Mouse (Mus musculus) gonadal fat pad, adult 2 months (tissue): ENCODE results near the gene Myh11. TPM values are rescaled to one million over a fixed set of nuclear protein-coding genes. Genes with fewer than 3 reads are reported as not detected.

Experiments used
- DNase-seq: peaks from one replicate; pipeline ENCODE4 v3.0.0-alpha.2; 2012; ENCODE audit warnings: low read depth
- polyA plus RNA-seq: library from polyadenylated mRNA; depleted of rRNA; stranded (reverse); fragments of >200 nt; gene quantifications from 2 replicates; pipeline ENCODE4 v1.2.3, GENCODE M21; 2012

Myh11 gene
- polyA plus RNA-seq, 1 experiment = 119 TPM

DNA sequence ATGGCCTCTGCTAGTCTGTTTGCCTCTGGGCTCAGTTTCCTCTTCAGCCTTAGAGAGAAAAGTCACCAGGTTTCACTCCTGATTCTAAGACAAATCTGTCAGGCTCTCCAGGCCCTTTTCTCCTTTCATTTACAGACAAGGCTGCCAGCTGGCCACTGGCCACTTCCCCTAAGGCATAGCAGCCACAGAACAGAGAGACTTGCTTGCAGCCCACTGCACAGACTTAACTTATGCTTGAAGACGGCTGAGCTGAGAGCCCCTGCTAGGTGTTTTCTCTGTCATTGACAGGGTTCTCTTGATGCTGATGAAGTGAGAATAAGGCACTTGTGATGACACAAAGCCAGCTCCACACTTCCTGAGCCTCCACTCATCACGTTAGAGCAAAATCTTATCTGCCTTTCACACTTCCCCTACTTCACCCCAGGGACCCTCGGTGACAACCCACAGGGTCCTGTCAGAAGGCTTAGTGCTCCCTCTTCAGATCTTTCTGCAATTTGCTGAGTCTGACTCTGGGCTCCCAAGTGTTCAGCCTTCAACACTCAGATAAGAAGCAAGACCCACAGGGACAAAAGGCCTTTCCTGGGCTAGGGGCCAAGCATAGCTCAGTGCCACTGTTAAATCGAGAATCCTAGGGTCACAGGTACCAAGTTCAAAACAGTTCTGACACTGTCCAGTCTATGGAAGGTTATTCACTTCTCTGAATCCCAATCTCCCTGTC lies 25.8 kb downstream of the Myh11 start:
- no peak for DNase-seq

DNA sequence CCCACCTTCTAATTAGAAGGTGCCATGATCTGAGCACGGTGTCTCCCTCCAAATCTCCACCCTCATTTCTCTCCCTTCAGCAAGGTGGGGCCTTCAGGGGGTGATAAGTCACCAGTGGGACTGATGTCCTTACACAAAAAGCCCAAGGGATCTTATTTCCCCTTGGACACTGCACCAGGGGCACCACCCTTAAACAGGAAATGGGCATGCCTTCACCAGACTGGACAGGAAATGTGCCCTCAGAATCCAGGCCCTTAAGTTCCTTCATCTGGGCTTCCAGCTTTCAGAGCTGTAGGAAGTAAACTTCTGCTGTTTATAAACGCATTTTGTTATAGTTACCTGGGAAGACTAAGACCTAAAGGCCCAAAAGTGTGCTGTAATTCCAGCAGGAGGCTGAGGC lies 26.7 kb downstream of the Myh11 start:
- no peak for DNase-seq

DNA sequence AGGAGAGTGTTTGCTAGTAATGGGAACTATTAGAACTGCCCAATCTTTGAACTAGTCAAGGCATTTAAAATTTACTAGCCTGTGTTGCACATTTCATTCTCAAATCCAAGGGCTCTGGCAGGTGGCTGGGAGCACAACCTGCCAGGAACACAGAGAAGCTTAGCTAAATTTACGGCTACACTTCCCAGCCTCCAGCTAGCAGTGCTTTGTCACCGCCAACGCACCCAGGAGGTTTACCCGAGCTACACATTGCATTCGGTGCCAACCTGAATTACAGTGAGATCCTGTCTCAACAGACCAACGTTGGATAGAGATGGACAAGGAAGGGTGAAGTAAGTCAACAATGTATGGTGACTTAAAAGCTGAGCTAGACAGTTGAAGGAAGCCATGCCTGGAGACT lies 27.9 kb downstream of the Myh11 start:
- peak; percentile 77 for DNase-seq

DNA sequence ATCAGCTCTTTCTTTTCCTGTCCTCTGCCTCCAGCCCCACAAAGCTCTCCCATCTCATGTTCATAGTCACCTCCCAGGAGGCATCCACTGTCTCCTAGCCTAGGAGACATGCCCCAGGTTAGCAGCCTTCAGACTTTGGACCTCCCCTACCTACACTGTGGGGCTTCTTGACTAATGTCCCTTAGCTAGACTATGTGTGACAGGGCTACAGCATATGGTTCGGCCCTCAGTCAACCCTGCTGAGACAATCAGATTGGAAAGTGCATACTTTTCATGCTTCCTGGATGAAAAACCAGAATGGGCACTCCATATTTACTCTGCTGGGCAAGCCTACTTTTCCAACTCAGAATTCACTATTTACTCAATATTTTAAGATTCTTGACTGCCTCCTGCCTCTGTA lies 28.8 kb downstream of the Myh11 start:
- DNase-seq = no peak

DNA sequence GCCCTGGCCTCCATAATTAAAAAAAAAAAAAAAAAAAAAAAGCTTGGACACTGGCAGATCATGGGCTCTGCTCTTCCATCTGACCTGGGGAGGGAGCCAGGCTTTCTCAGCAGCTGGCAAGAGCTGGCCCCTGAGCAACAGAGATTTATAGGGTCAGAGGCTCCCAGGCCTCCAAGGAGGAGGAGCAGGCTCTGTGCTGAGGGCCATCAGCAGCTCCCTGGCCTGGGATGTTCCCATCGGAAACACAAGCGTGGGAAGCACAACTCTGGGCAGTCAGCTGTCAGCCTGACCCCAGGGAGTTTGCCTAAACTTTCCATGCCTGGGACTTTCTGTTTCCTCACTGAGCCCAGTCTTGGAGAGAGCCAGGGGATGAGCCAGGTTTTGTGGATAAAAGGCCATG lies 32.3 kb downstream of the Myh11 start:
- no peak for DNase-seq

DNA sequence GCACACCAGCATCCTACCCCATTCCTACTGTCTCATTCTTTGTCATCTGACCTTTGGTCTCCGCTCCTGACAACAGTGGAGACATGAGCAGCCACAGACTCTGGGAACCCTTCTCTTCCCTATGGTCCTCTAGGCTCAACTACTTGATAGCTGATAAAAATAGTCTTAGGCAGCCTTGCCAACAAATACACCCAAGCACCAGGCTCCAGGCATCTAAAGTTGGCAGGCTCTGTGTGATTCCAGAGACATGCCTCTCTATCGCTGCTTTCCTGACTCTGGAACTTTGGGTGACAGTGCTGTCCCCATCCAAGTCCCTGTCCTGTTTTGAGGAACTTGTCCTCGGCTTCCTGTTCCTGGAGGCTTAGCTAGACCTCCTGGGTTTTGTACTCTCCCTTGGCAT lies 37.6 kb downstream of the Myh11 start:
- DNase-seq = no peak

DNA sequence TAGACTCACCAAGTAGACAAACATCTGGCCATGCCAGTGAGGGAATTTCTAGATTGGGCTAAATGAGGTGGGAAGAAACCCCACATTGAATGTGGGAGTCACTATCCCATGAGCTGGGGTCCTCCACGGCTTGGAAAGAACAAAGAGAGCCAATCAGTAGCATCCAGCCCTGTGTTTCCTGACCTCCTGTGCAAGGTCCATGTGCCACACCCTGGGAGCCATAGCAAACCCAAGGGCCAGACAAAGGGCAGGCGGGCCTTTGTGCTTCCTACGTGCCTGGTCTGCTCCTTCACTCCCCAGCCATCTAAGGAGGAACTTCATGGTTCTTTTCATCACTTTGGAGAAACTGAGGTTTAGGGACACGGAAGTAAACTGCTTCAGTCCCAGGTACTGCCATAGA lies 38.3 kb downstream of the Myh11 start:
- DNase-seq = no peak

DNA sequence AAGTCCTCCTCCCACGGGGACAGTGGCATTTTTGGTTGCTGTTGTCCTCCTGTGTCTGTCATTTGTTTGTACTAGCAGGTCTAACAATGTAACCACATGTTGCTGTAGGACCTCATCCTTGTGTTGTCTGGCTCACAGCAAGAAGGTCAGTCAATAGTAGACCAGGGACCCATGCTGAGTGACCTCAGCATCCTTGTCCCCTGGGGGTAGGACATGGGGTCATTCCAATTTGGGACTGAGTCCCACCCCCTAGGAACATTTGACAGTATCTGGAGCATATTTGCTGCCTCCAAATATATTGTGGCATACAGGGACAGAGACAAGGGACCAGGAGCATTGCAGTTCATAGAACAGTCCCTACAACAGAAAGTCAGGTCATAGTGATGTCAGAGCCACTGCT lies 41.3 kb downstream of the Myh11 start:
- DNase-seq = no peak

DNA sequence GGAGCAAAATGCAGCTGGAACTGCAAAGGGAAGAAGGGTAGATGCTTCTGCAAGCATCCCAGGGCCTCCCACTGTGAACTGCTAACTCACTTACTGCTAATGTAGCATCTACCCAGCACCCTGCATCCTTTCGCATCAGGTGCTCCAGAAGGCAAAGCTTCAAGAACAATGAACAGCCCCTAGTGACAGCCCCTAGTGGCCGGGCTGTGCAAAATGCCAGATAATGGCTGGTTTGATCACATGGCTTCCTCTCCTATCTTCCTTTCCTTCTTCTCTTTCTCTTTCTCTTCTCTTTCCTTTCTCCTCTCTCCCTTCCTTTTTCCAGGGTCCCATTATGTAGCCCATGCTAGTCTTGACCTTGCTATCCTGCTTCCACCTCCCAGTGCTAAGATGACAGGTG lies 48.6 kb downstream of the Myh11 start:
- DNase-seq = no peak

DNA sequence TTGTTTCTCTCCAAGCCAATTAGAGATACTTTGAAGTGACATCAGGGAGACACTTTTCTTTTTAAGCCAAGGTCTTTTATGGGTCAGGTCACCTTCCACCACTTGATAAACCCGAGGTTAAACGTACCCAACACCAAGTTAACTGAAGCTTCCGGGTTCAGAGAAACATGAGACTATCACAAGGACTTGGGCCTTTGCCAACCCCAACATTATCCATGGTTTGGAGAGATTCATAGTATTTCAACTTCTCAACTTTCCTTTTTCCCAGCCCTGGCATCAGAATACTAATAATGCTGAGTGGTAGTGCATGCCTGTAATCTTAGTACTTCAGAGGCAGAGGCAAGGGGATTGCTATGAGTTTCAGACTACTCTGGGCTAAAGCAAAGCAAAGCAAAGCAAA lies 49.1 kb downstream of the Myh11 start:
- no peak for DNase-seq

DNA sequence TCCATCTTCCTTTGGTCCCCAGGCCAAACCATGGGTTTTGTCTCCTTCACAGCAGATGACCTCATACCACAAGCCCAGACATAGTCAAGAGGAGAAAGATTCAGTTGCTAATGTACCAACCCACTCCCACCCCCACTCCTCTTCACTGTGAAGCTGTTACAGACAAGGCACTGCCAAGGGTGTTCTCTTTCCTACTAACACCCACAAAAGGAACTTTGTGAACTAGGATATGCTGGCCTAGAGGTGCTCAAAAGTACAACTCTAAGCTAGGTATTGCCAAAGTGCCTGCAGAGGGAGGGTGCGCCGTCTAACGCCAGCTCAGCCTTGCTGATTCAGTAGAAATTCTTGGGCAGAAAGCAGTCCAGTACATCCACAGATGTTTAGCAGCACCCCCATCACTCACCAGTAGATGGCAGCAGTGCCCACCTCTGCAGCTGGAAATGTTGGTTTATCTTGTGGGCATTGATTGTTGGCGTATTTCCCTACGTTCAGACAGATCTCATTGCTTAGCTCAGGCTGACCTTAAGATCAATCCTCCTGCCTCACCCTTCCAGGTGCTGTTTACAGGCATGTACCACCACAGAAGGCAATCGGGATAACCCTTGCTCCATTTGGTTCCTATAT lies 54.0 kb downstream of the Myh11 start:
- DNase-seq = no peak

DNA sequence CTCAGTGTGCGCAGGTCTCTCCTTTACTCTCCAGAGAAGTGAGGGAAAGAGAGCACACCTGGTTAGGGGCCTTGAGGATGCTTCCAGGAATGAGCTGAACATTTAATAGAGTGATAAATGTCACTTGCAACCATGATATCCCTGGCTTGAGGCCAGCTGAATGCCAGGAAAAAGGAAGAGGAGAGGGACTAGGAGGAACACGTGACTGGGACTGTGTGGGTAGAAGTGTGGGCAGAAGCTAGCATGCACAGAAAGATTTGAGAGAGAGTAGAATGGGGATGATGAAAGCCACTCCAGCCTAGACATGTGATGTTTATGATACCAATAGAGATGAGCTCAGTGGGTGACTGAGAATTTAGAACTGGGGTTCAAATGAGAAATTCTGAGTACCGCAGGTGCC lies 76.0 kb downstream of the Myh11 start:
- no peak for DNase-seq

DNA sequence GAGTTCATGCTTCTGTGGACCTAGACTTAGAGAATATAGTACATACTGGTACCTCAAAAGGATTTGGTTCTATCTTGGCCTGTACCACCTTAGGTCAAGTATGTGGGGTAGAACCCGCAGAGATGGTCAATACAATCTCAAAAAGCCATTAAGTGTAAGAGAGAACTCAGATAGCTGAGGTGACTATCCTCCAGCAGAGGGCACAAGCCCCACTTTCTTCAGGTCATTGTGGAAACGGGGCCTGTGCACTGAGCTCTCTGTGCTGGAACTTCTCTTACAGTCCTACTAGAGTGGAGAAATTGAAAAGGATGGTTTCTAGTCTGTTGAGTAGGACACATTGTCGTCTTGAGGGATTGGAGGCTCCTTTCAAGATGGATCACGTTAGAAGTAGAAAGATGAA lies 92.4 kb downstream of the Myh11 start:
- no peak for DNase-seq

DNA sequence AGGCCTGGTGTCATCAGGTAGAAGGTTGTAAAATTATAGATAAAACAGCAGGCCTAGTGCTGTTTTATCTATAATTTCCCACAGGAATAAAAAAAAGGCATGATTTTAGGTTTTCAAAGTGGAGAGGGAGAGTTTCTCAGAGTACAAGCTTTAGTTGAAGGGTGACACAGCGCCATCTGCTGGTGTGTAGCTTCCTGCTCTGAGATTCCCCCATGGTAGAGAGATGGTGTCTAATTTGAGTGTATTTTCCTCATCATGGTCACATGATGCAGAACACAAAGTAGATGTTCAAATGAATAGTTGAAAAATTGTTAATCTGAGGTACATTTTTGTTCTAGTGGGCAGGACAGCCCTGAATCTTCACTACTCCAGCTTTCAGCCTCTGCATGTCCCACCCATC lies 95.7 kb downstream of the Myh11 start:
- DNase-seq = no peak

DNA sequence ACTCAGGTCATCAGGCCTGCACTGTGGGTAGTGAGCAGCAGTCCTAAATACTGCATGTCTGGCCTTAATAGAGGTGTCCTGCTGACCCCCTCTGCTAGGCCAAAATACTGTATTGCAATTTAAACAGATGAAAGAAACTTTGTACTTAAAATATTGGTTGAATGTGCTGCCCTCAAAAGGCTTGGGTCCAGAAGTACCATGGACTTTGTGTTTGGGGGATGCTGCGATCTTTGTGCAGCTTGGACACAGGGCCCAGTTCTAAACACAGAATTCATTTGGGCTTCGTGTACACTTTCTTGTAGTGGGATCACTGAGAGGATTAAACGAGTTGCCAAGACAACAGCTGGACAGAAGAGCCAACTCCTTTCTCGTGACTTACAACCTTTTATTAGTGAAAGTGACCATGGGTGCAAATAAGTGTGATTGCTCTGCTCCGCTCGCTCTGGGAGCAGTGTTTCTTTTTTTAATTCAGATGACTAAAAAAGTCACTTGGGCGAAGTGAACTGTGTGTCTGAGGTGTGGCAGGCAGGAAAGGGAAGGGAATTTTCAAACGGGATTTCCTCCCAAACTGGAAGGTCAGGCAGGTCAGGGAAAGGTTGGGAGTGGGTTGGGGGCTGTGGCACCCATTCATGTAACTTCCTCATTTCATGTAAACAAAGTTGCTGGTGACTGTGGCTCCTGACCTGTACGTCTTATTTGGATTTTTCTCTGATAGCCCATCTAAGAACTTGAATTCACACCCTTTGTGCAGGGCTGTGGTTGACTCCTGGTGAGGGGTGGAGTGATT lies 96.8 kb downstream of the Myh11 start:
- DNase-seq = no peak

DNA sequence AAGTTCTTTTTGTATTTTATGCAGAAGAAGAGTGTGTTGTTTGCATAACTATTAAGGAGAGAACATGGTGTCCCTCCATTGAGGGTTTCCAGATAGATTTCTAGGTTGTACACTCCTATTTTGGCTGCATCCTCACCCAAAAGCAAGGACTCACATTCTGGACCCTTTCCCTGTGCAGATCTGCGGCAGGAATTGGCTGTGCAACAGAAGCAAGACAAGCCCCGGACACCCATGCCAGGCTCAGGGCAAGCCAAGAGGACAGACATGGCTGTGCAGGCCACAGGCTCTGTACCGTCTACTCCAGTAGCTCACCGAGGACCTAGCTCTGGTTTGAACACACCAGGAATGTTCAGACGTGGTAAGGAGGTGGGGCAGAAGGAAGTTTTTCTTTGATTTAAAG lies 105.7 kb downstream of the Myh11 start:
- DNase-seq = no peak

DNA sequence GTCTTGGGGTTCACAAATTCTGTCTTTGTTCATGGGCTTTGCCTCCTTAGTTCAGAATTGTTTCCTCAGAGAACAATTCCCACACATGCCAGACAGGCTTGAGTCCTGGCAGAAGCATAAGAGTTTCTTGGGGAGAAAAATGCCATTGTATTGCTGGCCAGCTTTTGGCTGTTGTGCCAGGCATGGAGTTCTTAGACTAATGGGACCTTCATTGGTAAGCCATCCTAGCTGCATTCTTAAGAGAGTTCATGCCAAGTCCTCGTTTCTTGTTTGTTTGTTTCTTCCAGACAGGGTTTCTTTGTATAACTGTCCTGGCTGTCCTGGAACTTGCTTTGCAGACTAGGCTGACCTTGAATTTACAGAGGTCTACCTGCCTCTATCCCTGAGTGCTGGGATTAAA lies 107.3 kb downstream of the Myh11 start:
- DNase-seq = no peak

DNA sequence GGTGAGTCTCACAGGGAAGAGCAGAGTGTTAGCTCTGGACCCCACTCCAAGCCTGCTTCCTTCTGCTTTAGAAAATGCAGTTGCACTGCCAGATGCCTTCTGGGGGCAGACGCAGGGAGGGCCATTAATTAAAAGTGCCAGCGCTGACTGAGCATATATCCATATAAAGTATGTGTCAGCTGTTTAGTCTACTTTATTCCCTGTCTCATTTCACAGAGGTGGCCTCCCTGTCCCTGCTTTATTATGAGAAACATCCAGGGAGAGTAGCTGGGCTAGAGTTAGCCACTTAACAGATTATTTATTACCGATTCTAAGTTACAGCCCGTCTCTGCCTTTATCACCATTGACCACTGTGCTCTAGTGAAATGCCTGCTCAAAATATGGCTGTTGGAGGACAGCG lies 108.8 kb downstream of the Myh11 start:
- no peak for DNase-seq

DNA sequence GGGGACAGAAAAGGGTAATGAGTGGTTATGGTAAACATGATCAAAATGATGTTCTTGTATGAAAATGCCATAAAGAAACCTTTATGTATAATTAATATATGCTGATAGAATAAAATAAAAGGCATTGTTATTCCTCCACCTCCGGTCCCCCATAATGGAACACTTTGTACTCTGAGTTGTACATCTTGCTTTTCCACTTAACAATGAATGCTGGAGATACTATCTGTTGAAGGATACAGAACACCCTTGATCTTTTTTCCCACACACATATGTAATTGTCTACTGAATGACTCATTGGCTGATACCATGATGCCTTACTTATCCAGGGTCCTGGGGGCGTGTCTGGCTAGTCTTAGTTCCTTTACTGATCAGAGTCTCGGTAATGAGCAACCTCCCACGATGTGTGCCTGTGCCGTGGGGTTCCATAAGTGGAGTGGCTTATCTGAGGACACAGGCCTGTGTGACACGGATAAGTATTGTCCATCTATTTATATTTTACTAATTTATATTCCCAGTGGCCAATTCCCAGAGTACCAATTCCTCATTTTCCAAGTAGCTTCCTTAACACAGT lies 110.9 kb downstream of the Myh11 start:
- no peak for DNase-seq

DNA sequence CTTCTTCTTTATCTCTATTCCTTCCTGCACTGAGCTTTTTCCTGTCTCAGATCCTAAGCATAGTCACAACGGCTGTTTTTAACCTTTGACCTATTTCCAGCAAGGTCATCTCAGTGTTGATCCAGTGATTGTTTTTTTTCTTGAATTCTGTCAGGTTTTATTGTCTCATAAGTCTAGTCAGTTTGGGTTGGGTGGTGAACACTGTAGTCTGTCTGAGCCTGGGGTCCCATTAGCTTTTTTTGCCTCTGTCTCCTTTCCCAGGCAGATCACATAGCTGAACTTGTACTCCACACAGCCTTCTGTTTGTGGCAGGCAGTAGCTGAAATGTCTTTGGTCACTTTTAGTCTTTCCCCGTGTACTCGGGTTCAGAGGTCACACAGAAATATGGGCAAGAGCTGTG lies 113.1 kb downstream of the Myh11 start:
- DNase-seq = no peak

DNA sequence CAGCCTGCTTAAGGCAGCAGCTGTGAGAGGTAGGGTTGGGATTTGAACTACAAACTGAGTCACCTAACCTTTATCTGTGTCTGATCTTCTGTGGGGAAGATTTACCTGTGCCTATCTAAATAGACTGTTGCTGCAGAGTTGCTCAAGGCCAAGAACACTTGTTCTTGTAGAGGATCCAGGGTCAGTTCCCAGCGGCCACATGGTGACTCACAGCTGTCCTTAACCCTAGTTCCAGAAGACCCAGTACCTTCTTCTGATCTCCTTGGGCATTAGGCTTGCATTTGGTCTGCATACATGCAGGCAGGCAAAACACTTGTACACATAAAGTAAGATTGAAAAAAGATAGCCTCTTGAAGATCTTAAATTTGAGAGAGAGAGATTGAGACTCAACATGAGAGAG lies 121.5 kb downstream of the Myh11 start:
- no peak for DNase-seq

DNA sequence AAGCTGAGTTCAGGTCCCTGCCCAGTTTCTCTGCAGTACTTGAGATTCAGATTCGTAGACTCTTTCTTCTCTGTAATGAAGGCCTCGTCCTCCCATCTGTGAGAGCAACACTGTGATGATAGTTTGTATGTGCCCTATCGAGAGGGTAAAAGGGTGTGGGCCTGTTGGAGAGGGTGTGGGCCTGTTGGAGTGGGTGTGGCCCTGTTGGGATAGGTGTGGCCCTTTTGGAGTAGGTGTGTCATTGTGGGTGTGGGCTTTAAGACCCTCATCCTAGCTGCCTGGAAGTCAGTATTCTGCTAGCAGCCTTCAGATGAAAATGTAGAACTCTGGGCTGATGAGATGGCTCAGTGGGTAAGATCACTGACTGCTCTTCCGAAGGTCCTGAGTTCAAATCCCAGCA lies 124.7 kb downstream of the Myh11 start:
- DNase-seq = no peak

DNA sequence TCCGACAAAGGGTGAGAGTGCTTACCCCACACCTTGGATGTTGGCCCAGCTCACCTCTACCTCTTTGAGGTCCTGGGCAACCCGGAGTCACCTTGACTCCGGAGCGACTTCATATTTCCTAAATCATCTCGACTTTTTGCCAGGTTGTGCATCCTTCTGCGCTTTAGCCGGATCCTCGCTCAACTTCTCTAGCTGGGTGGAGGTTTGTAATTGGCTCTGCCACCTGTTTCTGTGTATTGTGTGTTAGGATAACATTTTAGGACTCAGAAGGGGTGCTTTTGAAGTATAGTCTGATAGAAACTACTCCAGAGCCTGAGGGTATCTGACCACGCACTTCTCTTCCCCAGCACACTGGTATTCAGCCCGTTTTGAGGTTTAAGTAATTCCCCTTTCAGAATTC lies 127.4 kb downstream of the Myh11 start:
- DNase-seq = no peak
